Mouse (Mus musculus) adrenal gland (tissue): ENCODE results near the gene Tab1.
"Not testable (repeated sequence)": the region's sequence is repeated elsewhere in the genome, so short reads cannot be mapped to it uniquely, and the experiment has no call there.

ENCODE experiments used
- intact Hi-C: fragments of 180-260 bp; cut with DNase I; formaldehyde crosslinking; loops from one replicate; pipeline ENCODE4 v1.15.1; 2025

Gene Tab1

GRCm38 (mm10) chr15:80102495-80102894 is 30.4 kb upstream of the Tab1 start:
- intact Hi-C loops = no loop called here

- intact Hi-C loops = no loop called here
Observed at GRCm38 (mm10) chr15:80105490-80106410, 27.2 kb upstream of the Tab1 start.

GRCm38 (mm10) chr15:80107143-80107542 is 25.8 kb upstream of the Tab1 start:
- intact Hi-C loops = no loop called here

GRCm38 (mm10) chr15:80107575-80107974 is 25.4 kb upstream of the Tab1 start:
- intact Hi-C loops = no loop called here

GRCm38 (mm10) chr15:80111436-80111835 is 21.5 kb upstream of the Tab1 start:
- intact Hi-C loops = no loop called here

- intact Hi-C loops = no loop called here
Observed at GRCm38 (mm10) chr15:80112499-80112898, 20.4 kb upstream of the Tab1 start.

GRCm38 (mm10) chr15:80114414-80114813 is 18.5 kb upstream of the Tab1 start:
- intact Hi-C loops = no loop called here

GRCm38 (mm10) chr15:80115256-80115655 is 17.7 kb upstream of the Tab1 start:
- intact Hi-C loops = no loop called here

- intact Hi-C loops = no loop called here
Observed at GRCm38 (mm10) chr15:80115866-80116794, 16.8 kb upstream of the Tab1 start.

- intact Hi-C loops = no loop called here
Observed at GRCm38 (mm10) chr15:80117154-80117553, 15.8 kb upstream of the Tab1 start.

GRCm38 (mm10) chr15:80119076-80119475 is 13.9 kb upstream of the Tab1 start:
- intact Hi-C loops = no loop called here

GRCm38 (mm10) chr15:80121721-80122325 is 11.1 kb upstream of the Tab1 start:
- intact Hi-C loops = no loop called here

- intact Hi-C loops = not testable (repeated sequence)
Observed at GRCm38 (mm10) chr15:80122431-80122830, 10.5 kb upstream of the Tab1 start.

GRCm38 (mm10) chr15:80124651-80125050 is 8.3 kb upstream of the Tab1 start:
- intact Hi-C loops = no loop called here

- intact Hi-C loops = no loop called here
Observed at GRCm38 (mm10) chr15:80127191-80127590, 5.7 kb upstream of the Tab1 start.

- intact Hi-C loops = loop anchor here (5.0 kb wide), 1 partner anchor 43 kb away; no protein-coding TSS in a partner anchor
Observed at GRCm38 (mm10) chr15:80129982-80130381, 2.9 kb upstream of the Tab1 start.

GRCm38 (mm10) chr15:80130689-80131088 is 2.2 kb upstream of the Tab1 start:
- intact Hi-C loops = loop anchor here (5.0 kb wide), 1 partner anchor 43 kb away; no protein-coding TSS in a partner anchor

GRCm38 (mm10) chr15:80131421-80131820 is 1.5 kb upstream of the Tab1 start:
- intact Hi-C loops = loop anchor here (5.0 kb wide), 1 partner anchor 44 kb away; no protein-coding TSS in a partner anchor

- intact Hi-C loops = loop anchor here (5.0 kb wide), 1 partner anchor 45 kb away; no protein-coding TSS in a partner anchor
Observed at GRCm38 (mm10) chr15:80132452-80132851, 475 bp upstream of the Tab1 start.

GRCm38 (mm10) chr15:80133682-80134449 is 939 bp downstream of the Tab1 start:
- intact Hi-C loops = loop anchor here (5.0 kb wide), 1 partner anchor 47 kb away; no protein-coding TSS in a partner anchor
